Mouse (Mus musculus): ENCODE measurements at regions not wholly inside any gene's neighbourhood (a gene's known extent, or its start where the extent isn't known, plus 50 kb on each side); places are given as distances from the start of the nearest gene placed in this dataset.

GRCm38 (mm10) chr17:61960837-61961236 lies 920.3 kb downstream of the Efna5 start:
- DNase-seq (ENCODE audit: low spot score in 2 of 2): peak in 1 of 2 experiments; percentile 3

- no peak for DNase-seq (ENCODE audit: low spot score in 2 of 2)
Observed at GRCm38 (mm10) chr17:61960017-61960813, 920.9 kb downstream of the Efna5 start.

- no peak for DNase-seq (ENCODE audit: low spot score in 2 of 2)
Observed at GRCm38 (mm10) chr17:61917766-61918165, 963.4 kb downstream of the Efna5 start.

DNA sequence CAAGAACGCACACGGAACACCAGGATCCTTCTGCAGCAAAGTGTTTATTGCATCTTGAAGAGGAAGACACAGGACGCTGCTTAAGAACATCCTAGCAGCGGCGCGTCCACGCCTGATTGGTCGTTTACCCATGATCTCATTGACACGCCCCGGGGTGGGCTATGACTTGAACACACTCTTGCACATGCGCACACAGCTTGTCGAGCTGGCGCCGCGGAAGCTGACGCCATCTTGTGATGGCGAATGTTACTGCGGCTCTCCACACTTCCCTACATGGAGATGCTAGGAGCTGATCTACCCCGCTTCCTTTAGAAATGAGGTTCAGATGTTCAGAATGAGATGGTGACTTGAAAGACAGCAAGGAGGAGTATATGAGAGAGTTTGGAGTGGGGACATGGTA lies 978.2 kb downstream of the Efna5 start:
- DNase-seq (ENCODE audit: low spot score in 2 of 2): no peak

DNA sequence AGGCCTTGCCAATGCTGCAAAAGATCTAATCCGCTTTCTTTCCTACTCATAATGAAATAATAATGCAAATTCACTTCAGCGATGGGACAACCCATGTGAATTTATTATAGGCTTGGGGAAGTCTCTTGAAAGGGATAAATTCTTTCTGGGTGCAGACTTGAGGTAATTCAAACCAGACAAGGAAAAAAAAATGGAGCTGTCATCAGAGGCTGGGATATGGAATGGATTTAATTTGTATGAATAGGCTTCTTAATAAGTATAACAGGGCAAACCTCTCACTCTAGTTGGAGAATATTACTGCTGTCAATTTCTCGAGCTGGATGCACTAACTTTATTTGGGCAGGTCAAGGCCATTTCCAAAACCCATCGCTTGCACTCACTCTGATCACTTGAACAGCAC lies 990.5 kb downstream of the Efna5 start:
- no peak for DNase-seq (ENCODE audit: low spot score in 2 of 2)

GRCm38 (mm10) chr17:61866154-61866553 lies 1015.0 kb downstream of the Efna5 start:
- no peak for DNase-seq (ENCODE audit: low spot score in 2 of 2)

DNA sequence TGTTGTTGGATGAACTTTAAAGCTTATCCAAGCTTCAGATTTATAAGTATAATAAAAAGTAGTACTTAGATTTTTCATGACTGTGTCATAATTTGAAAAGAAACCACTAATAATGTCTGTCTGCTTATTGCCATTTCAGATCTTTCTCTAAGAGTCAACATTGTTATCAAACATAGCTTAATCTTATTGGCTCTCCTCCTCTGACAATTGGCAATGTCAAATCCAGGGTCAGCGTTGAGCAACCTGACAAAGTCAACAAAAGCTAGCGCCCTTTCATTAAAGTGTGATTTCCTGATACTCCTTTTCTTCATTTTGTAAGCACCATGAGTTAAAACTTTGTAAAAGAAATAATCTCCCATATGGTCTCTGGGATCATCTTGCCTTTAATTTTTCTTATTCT lies 1018.7 kb downstream of the Efna5 start:
- no peak for DNase-seq (ENCODE audit: low spot score in 2 of 2)

- DNase-seq (ENCODE audit: low spot score in 2 of 2): no peak
Observed at GRCm38 (mm10) chr17:61837555-61837954, 1043.6 kb downstream of the Efna5 start.

GRCm38 (mm10) chr17:61815490-61815889 lies 1065.6 kb downstream of the Efna5 start:
- no peak for DNase-seq (ENCODE audit: low spot score in 2 of 2)

GRCm38 (mm10) chr17:61768361-61768760 lies 1112.8 kb downstream of the Efna5 start:
- no peak for DNase-seq (ENCODE audit: low spot score in 2 of 2)

DNA sequence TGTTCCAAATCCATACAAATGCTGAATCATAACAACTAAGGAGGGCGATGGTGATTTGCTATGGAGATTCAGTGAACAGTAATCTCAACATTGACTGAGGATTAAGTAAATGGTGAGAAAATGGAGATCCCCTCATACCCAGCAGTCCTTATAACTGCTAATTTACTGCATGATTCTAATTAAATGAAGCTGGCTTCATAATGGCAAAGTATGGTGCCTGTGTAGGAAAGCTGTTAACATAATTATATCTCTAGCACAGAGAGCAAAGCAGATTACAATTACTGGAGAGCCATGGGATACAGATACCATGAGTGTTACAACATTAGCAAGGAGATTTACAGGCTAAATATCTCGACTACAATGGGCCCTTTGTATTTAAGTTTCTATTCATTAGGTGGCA lies 1116.0 kb downstream of the Efna5 start:
- DNase-seq (ENCODE audit: low spot score in 2 of 2): no peak
